Mouse (Mus musculus) natural killer cell, adult 2 months (primary cell): ENCODE results near the gene Mum1.

Experiments used
- DNase-seq, 2 experiments: peaks; one replicate each; pipeline ENCODE4 v3.0.0; 2022; ENCODE audit warnings: low spot score in 2 of 2

The Mum1 gene

DNA sequence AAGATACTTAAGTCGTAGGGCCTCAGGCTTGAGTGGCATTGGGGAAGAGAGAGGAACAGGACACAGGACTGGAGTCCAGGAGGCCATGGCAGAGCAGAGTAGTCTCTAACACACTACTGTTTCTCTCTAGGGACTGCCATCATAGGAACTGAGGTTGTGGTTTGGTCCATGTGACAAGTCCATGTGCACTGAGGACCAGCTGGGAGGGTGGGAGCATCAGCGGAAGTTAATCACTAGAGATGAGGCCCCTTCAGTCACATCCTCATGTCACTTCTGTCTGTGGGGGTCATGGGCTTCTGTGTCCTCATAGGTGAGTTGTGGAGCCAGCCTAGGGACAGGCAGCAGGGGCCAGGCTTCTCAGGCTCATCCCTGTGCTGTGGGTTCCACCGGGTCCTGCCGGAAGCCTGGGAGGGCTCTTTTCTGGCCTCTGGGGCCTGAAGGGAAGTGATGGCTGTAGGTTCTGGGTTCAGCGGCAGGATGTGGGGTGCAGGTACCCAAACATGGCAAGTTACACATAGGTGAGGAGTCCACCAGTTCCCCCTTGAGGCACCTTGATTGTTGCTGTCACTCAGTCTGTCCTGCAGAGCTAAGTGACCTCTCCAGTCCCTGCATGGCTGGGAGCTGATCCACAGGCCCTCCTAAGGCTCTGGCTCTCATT is 45.1 kb downstream of the Mum1 start:
- peak in 1 of 2 experiments; percentile 36 for DNase-seq

DNA sequence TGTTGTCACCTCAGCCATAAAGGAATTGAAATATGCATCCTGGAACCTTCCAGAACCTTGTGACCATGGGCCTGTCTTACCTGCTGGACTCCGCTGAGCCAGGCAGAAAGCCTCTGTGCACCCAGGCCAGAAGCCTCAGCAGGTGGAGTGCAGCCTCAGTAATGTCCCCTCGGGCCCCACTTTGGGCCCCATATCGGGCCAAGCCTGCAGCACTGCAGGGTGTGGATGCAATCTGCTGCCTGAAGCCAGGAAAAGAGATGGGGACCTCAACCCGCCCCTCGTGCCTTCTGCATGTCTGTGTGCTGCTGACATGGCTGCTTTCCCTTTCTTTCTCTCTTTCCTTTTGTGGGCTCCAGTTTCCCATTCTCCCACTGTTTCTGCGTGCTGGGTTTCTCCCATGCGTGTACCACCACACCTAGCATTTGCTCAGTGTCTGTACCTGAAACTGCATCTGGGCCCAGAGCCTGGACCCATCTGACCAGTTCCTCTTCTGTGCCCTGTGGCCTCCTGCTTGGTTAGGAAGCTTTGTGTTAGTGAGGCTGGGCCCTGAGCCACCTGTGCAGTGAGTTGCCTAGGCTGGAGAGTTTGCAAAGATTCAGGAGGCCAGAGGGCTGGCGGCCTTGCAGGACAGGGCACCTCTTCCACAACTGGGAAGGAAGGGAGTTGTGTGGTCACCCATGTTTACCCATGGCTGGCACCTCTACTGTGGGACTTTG is 45.8 kb downstream of the Mum1 start:
- DNase-seq = no peak

DNA sequence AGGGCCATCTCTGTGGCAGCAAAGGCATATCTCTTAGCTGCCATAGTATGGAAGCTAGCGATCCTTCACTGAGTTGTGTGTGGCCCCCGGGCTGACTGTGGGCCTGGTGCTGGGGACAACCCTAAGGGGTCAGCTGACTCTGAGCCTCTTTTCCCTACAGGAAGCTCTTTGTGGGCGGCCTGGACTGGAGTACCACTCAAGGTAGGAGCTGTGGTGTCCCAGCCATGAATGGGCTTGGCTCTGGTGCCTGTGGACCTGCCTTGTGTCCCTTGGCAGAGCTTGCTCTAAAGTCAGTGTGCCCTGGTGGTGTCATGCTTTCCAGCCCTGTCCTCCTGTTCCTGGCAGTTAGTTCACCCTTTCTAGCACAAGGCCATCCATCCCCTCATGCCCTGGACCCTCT is 47.6 kb downstream of the Mum1 start:
- no peak for DNase-seq

DNA sequence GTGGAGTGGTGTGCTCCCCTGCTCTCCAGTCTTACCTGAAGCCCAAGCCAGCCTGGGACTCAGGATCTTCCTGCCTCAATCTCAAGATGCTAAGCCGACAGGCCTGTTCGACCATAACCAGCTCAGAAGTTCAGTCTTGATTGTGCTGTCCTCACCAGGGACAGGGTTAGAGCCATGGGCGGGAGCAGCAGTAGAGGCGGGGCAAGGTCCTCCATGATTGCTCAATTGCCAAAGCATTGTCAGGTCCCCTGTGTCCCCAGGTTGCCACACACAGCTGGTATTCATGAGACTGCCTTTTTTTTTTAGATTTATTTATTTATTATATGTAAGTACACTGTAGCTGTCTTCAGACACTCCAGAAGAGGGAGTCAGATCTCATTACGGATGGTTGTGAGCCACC is 50.0 kb downstream of the Mum1 start:
- no peak for DNase-seq

GRCm38 (mm10) chr10:80278390-80278789 is 52.2 kb downstream of the Mum1 start:
- no peak for DNase-seq

- no peak for DNase-seq
Observed at GRCm38 (mm10) chr10:80279273-80279672, 53.0 kb downstream of the Mum1 start.

GRCm38 (mm10) chr10:80281304-80281703 is 55.1 kb downstream of the Mum1 start:
- DNase-seq = no peak

DNA sequence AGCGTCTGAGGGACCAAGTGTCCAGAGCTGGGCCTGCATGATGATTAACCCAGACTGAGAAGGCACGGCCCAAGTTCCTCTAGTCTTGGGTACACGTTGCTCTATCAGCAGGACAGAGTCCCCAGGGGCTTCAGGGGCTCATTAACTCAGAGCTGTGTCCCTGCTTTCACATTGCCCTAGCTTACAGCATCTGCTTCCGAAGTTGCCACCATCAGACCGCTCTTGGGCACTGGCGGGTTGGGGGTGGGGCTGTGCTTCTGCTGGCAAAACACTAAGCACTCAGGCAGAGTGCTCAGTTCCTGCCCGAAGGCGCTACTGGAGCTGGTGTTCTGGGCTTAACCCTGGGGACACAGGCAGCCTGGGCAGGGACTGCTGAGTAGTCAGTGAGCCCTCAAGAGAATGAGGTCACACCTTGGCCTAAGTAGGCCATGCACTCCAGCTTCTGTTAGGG is 55.7 kb downstream of the Mum1 start:
- no peak for DNase-seq

GRCm38 (mm10) chr10:80282481-80283441 is 56.5 kb downstream of the Mum1 start:
- DNase-seq = no peak

- DNase-seq = no peak
Observed at GRCm38 (mm10) chr10:80285222-80286070, 59.2 kb downstream of the Mum1 start.

DNA sequence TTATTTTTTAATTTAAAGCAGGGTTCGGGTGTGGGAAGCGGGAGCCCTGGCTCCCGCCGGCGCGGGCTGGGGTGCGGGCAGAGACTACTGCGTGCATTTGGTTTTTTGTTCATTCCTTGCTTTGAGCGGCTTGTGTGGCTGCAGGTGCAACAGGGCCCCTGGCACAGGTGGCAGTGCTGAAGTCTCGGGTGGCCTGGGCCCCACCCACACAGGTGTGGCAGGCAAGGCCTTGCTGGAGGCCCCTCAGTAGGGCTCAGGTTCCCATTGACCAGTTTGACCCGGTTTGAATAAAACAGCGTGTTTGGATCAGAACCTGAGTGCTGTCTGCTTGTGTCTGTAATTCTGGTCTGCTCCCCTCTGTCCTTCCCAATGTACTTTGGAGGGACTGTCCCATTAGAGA is 61.9 kb downstream of the Mum1 start:
- DNase-seq = no peak

DNA sequence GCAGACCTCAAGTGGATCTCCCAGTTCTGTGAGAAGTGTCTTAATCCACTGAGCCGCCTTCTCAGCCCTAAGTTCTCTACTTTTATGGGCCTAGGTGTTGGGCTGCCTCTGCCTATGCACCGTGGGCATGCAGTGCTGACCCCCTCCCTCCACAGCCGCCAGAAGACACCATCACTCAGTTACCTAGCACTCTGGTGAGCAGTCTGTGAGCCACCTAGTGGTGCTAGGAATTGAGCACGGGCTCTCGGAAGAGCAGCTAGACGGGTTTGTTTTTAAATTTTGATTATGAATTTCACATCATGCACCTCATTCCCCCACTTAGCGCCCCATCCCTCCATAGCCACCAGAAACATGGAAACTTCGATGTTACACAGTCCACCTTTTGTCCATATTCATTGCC is 62.4 kb downstream of the Mum1 start:
- no peak for DNase-seq

DNA sequence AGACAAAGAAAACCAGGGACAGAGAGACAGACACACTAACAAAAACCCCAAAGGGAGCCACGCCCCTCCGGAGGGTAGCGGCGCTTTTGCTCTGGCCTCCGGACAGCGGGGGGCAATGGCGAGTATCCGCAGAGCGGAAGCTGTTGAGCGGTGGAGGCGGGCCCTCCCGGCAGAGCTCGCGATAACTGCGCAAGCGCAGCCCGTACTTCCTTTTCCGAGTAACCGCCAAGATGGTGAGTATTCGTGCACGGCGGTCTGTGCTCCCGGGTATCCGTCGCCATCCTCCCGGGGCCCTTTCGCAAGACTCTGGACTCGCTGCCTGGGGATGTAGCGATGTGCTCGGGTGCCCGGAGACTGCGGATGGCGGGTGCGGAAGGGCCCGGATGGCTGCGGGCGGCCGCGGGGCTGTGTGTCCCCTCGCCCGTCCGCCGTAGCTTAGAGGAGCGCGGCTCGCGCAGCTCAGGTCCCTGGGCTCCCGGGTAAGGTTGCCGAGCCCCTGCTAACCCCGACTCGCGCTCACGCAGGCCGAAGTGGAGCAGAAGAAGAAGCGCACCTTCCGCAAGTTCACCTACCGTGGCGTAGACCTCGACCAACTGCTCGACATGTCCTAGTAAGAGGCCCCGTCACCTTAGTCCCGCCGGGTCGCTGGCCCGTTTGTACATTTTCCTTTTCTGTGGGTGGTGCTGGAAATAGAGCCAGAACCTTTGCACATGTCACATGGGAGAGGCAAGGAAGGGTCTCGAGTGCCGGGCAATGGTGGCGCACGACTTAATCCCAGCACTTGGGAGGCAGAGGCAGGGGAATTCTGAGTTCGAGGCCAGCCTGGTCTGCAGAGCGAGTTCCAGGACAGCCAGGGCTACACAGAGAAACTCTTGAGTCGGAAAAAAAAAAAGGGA is 66.3 kb downstream of the Mum1 start, which contains the start of gene Rps15:
Gene Rps15 (plus strand): TSS at position 203 of the 896 bp plus-strand sequence.
- DNase-seq = peak; percentile 92 to 95

GRCm38 (mm10) chr10:80293325-80293724 is 67.1 kb downstream of the Mum1 start:
- no peak for DNase-seq
